Mouse (Mus musculus) frontal cortex, adult (tissue): ENCODE measurements at regions not wholly inside any gene's neighbourhood (a gene's known extent, or its start where the extent isn't known, plus 50 kb on each side); places are given as distances from the start of the nearest gene placed in this dataset.
"Not testable (repeated sequence)": the region's sequence is repeated elsewhere in the genome, so short reads cannot be mapped to it uniquely, and the experiment has no call there.

ENCODE experiments used
- ATAC-seq: cut with Nextera tagmentation; 2 replicates; pipeline ENCODE4 v1.9.2; 2017; ENCODE audit warnings: mild to moderate bottlenecking, moderate library complexity, mixed read lengths; ENCODE audit not compliant: low TSS enrichment

DNA sequence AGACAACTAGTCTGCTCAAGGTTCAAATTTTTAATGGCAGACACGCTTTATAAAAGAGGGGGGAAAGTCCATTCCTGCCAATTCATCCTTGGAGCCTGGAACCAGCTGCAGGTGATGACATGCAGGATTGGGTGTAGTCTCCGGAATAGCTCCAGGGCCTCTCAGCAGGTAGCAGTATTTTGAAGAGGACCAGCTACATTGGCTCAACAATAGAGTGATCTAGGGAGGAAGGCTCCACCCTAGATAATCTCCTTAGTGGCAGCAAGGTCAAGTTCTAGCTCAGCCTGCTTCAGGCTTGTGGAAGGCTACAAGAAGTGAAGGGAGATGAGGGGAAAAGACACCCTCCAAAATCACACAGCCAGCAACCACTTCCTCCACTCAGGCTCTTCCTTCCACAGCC, 1405.1 kb downstream of the 4930444P10Rik start:
- not testable (repeated sequence) for ATAC-seq

DNA sequence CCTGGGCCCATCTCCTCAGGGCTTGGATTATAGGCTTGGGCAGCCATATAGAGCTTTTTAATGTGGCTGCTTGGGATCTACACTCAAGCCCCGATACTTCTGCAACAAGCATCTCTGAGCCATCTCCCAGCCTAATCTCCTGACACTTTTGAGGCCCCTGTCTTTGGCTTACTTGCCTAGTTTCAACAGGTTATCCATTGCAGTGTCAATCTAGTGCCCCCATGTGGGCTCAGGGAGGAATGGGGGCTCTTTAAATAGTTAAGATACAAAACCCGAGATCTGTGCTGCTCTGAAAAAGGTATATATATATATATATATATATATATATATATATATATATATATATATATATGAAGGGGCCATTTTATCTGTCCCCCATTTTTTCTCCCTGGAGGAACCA, 1407.0 kb downstream of the 4930444P10Rik start:
- ATAC-seq = no peak

DNA sequence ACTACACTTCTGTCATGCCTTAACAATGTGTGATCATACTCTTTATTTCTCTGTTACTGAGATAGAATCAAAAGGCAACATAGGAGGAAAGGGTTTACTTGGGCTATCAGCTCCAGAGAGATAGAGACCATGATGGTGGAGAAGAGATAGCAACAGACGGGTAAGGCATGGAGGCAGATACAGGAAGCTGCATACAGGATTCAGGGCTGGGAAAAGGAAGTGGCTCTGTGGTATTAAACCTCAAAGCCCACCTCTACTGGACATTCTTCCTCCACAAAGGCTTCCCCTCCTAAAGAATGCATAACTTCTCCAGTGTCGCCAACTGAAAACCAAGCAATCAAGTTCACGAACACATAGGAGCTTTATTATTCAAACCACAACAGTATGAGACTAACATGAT, 1412.7 kb downstream of the 4930444P10Rik start:
- no peak for ATAC-seq

DNA sequence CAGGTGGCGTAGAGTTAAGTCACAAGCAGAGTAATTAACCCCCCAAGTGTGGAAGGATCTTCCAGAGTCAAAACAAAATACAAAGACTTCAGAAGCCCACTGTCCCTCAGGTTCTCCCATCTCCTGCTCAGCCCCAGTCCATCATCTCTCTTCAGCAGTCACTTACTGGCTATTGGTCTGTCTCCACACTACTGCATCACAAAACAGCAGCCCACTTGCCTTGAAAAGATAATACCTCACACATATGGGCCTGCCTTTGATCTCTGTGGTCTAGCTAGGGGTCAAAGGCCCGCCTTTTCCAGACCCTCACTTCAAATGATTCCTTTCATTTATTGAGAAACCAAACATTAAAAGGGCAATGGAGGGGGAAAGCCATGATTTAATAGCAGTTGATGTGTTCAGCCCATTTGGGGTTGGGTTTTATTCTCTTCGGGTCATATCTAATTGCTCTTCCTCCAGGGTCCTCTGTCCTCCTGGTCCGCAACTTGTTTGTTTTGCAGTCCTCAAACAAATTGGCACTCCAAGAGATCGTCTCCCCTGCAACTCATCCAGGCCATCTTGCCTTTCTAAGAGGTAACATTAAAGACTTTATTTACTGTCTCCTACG, 1420.6 kb downstream of the 4930444P10Rik start:
- ATAC-seq = no peak

DNA sequence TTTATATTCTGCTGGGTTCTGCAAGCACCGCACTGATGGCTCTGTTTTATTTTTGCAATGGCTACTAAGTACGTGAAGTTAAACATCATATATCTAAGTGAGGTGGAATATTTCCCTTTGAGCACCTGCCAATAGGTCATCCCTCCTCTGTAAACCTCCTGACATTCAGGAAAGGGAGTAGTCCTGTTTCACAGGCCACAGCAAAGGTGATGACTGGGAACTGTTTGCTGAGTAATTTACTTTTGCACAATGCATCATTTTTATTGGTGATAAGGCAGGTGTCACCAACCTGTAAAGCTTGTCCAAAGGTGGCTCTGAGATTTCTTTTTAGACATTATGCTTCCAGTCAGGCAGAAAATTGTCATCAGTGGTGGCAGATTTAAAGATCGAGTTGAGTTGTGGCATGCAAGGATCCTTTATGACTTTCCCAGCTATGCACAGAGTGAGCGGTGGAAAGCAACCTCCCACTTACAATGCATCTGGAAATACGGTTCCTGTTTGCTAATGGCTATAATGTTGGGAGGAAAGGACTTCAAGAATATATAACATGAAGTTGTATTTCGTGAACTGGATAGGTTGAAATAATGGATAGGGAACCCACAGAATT, 1430.3 kb downstream of the 4930444P10Rik start:
- no peak for ATAC-seq

DNA sequence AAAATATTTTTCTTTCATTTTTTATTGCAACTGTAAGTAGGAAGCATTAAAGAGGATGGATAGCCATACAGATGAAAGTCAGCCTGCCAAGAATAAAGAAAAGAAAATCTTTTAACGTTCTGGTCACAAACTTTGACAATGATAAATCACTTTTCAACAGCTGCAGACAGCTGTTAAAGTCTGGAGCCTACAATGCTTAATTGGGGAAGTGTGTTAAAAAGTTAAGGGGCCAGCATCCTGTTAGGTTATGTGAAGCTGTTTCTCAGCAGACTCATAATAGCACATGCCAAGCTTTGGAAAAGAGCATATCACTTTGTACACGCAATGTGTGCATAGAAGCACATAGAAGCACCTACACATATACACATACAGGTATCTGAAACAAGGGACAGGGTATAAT, 1431.3 kb downstream of the 4930444P10Rik start:
- ATAC-seq = no peak

DNA sequence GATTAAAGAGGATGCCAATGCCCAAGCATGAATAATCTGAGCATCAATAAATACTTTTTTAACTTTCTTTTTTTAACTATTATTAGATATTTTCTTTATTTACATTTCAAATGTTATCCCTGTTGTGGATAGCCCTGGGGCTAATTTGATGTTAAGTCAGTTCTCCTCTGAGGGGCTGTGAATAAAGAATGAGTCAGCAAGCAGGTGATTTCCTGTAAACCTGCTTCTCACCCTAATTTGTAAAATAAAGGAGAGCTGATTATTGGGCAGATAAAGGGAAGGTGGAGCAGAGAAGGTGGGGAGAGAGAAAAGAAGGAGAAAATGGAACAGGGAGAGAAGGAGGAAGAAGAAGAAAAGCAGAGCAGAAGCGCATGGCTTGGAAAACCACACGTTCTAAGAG, 1442.8 kb downstream of the 4930444P10Rik start:
- ATAC-seq = no peak

DNA sequence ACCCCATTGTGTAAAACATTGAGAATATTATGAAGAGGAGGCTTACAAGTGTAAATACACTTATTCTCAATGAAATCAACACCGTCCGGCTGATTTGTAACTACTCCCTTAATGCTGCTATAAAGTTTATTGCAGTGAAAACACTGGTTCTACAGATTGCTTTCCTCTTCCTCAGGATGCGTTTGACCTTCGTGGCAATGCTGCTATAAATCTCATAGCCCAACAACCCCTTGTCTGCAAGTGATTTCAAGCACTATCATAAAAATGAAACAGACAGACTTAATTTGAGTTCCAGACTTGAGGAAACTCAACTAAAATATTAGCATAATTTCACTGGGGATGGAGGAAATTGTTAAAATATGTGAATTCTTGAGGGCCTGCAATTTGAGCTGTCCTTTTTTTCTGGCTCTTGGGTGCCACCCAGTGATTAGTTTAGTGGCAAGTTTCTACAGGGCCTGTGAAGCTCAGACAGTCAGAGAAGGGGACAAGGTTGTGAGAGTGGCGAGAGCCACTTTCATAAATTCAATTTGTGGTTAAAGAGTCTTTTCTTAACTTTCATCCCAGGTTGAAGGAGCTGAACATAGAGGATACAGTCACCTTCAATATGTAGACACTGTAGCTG, 1457.4 kb downstream of the 4930444P10Rik start:
- ATAC-seq = peak; percentile 85

DNA sequence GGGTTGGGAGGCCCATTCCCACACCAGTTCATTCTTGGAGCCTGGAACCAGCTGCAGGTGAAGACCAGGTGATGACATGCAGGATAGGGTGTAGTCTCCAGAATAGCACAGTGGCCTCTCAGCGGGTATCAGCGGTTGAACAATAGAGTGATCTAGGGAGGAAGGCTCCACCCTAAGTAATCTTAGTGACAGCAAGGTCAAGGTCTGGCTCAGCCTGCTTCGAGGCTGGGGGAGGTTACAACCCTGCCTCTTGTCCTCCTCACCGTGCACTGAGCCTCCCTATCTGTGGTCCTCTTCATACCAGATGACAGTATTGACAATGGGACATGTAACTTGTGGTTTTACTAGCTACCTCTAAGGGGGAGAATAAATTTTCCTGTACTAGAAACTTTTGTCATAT, 1461.1 kb downstream of the 4930444P10Rik start:
- ATAC-seq = no peak

DNA sequence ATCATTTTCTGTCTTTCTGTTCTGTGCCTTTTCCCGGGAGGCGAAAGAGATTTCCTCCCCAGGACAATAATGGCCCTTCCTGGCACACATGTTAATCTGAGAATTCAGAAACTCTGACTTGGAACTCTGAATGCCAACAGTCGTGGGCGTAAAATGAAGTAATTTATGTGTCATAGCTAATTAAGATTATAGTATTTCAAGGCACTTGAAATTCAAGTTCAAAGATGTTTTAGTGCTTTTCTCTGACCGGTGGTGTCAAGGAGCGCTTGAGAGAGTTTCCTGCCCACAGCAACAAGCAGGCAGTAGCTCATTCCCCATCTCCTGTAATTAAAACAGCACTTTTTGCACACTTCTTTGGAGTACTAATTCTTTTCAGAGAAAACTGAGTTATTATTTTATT, 1465.9 kb downstream of the 4930444P10Rik start:
- ATAC-seq = no peak

DNA sequence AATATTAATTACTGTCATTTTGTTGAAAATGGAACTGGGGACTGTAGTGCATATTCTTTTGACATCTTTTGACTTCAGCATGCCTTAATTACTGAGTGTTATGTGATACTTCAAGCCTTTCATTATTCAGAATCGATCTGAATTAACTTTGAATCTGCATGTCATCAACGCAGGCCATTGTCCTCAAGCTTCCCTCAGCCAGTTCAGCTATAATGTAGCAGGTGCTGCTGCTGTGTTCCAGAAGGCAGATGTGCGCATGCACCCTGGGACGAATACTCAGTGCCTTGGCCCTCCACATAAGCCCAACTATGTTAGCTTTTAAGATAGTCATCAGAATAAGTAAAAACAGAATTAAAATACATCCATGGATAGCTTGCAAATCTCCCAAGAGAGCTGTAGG, 1466.4 kb downstream of the 4930444P10Rik start:
- ATAC-seq = no peak

DNA sequence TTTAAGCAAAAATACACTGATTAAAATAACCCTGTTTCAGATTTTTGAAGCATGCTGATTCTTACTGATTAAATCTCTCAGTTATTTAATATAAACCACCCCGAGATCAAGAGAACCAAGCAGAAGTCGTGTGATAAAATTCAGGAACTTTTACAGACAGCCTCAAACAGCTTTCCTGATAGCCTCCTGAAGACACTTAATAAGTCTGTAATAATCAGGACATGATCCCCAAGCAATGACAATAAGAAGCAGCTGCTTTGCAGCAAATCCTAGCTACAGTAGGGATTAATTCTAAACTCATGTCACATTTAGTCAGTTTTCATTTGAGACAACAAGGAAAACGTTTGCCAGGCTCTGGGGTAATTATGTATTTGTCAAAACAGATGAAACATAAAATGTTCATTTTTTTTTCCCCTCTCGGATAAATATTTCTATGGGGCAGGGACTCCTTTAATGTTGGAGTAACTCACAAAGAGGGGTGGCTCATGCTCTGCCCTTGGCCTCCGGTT, 1472.1 kb downstream of the 4930444P10Rik start:
- ATAC-seq = no peak

DNA sequence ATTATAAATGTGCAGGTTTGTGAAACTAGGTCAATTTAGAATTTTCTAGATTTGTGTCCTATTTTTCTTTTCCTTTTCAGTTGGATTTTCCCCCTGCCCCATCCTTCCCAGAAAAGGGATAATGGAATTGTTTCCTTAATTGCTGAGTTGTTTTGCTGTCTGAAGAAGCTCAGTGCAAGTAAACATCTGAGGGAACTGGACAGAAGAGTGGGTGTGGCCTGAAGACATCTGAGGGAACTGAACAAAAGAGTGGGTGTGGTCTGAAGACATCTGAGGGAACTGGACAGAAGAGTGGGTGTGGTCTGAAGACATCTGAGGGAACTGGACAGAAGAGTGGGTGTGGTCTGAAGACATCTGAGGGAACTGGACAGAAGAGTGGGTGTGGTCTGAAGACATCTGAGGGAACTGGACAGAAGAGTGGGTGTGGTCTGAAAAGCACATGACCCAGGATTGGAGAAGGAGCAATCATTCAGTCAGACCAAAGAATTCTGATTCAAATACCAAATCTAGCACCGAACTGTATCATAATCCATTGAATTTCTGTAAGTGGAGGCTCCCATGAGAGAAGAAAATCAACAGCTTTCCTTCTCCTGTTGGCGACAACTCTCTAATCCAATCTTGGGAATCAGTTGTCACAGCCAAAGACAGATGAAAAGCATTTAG, 1479.8 kb downstream of the 4930444P10Rik start:
- ATAC-seq = no peak

DNA sequence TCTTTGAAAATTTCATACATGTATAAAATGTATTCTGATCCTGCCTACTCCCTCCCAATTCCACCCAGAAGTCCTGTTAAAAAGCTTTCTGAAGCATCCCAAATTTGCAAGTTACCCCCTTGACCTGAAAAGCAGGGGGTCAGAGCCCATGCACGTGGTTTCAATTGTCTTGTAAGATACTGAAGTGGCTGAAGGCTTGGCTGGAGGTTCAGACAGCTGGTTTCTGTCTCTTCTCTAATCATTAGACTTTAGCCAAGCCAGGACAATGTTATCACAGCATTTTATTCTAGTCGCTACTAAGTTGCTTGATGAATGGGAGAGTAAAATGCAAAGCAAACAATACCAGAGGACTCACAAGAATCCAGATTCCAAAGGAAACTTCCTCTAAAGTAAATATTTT, 1484.1 kb downstream of the 4930444P10Rik start:
- ATAC-seq = no peak

DNA sequence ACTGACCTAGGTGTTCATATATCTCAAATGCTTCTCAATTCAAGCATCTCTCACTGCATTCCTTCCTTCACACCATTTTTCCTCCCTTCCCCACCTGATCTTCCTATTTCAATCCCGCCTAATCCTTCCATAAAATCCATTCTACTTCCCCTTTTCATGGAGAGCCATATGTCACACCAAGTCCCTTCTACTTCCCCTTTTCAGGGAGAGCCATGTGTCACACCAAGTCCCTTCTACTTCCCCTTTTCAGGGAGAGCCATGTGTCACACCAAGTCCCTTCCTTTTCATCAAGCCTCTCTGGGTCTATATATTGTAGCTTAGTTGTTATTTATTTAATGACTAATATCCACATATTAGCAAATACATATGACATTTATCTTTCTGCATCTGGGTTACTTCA, 1497.2 kb downstream of the 4930444P10Rik start:
- ATAC-seq = no peak

DNA sequence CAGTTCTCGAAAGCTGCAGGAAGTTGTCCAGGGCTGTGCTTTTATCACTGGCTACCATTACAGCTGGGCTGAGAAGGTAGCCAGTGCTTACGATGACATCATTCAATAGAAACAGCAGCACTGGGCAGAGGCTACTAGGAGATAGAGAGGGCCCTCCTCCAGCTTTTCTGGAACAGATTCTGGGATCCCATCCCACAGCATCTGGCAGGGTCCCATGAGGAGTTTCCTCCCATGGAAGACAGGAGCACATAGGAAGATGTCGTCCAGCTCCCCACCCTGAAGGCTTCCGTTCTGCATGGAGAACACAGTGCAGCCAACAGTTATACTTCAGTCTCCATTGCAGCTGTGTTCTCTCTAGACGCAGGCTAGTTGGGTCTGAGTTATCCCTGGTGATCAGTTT, 1503.2 kb downstream of the 4930444P10Rik start:
- no peak for ATAC-seq

DNA sequence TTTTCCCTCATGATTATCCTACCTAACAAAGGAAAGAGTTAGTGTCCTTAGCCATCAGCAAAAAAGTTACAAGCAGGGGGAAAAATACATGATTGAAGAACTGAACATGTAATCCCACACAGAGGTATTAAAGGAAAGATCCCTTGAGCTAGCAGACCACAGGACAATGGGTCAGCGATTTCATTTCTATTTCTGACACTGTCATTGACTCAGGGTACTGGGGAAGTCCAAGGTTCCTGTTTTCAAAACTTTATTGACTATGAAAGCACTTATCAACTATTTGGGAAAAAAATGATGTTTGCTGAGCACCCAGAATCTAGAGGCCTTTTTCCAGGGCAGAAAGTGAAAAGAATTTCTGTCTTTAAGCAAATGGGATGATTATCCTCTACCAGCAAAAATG, 1513.7 kb downstream of the 4930444P10Rik start:
- ATAC-seq = no peak

DNA sequence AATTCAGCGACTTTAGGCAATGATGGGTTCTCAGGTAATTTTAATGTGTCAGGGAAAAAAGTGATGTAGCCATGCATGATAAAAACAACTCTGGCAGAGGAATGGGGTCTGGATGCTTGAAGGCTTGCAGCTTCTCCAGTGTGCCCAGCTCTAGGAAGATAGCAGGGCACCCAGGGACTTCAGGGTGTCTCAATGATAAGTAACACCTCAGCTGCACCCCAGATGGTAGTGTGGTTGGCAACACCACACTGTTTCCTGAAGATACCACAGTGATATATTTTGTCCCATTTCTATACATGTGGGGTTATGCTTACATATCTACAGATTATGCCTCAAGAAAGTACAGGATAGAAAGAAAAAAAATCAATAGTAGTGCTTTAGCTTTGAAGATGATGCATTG, 1516.9 kb downstream of the 4930444P10Rik start:
- no peak for ATAC-seq

DNA sequence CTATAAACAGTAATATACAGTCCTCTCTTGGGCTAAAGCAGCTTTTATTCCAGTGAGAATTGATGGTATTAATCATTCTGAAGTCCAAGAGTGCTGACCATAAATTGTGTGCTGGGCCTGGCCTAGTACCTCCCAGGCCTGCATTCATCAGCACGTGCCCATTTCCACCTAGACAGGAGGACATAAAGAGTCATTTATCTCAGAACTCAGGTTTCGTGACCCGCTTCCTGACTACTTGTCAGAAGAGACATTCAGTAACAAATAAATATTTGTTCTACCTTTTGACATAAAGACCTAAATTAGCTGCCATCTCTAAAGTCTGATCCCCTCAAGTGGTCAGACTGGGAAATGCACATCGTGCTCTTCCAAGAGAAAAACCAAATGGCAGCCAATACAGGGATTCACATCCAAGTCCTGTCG, 1522.6 kb downstream of the 4930444P10Rik start:
- 0 out of 2 replicates have a peak, but pooled peaks have one; percentile 55 for ATAC-seq

DNA sequence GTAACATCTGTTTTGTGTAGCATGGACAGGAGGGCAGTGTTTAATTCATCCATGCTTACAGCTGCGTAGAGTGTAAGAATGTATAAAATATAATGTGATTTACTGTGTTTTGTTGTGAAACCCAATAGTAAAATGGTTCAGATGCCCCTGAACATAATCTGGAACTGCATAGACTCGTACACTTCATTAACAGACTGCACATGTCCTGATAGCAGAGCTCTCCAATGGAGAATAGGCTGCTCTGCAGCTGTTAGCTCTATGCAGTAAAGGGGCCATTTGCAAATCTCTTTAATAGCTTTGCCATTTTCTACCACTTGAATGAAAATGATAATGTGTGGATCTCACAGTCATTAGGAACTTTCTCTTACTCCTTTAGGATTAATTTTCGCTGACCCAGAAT, 1523.0 kb downstream of the 4930444P10Rik start:
- no peak for ATAC-seq

DNA sequence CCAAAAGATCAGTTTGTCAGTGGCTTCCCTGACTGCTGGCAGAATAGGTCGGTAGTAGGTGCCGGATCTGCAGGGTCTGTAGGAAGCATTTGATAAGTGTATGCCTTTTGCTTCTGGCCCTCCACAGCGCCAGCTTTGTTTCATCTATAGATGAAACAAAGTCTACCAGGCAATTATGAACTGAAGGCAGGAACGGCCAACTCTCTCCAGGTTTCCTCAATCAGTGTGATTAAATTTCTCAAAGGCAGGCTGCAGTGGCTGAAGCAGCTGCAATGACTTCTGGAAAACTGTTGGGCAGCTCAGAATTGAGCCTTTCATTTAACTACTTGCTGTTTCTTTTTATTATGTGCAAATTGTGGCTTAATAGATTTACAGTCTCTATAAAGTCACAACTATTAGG, 1526.1 kb downstream of the 4930444P10Rik start:
- no peak for ATAC-seq

DNA sequence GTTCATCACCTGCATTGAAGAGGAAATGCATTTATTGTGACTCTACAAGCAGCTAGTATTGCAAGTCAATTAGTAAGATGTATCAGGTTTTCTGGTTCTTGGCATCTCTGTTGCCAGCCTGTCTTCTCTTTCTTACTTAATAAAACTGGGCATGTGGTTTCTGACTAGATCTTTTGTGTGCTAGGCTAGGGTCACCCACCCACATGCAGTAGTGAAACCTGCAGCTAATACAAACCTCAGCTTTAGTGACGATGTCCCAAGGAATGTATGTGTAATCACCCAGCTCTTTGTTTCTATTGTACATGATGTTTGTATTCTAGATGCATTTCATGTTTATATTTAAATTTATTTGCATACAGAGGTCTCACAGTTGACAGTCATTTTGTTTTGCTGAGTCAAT, 1526.7 kb downstream of the 4930444P10Rik start:
- no peak for ATAC-seq
